Mouse (Mus musculus) bone marrow, adult 2 months (tissue): ENCODE results near the gene Fyttd1.

ENCODE experiments used
- CTCF ChIP-seq: fragments of 200-500 bp; IDR thresholded peaks from 2 replicates; pipeline ENCODE4 v1.5.1; 2011; ENCODE audit warnings: low read length, control low read depth; ENCODE audit not compliant: control insufficient read depth, insufficient read depth
- POLR2A ChIP-seq: fragments of 200-500 bp; IDR thresholded peaks from 2 replicates; pipeline ENCODE4 v1.6.1; 2011; ENCODE audit warnings: low read depth, mild to moderate bottlenecking, control low read depth, low read length, borderline replicate concordance; ENCODE audit not compliant: control insufficient read depth

GRCm38 (mm10) chr16:32875847-32876246, 1.5 kb upstream of the Fyttd1 start:
- TF ChIP-seq CTCF (no peak), POLR2A (no peak)
